Mouse (Mus musculus): Measurements from ENCODE around the gene Unc13a. TPM values are rescaled to one million over a fixed set of nuclear protein-coding genes. Genes with fewer than 3 reads are reported as not detected.

Unc13a gene
- total RNA-seq, 2 experiments from 2014 or later, result 267 to 296 TPM

DNA sequence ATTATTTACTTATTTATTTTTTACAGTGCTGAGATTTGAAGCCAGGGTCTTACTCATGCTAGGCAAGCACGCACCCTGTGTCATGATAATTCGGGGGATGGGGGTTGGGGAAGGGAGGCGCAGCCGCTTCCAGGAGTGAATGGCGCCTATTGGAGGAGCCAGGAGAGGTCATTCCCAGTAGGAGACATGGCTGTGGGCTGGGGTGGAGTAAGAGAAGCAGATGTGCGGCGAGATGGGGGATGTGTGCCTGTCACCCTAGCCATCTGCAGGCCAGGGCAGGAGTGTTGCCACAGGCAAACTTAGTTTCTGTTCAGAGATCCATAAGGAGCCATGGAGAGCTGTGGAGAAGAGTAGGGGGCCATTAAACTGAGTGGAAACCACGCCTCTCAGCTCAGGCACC lies 16.1 kb upstream of the Unc13a start:
- DNase-seq (ENCODE audit: low spot score in 2 of 2), result no peak

GRCm38 (mm10) chr8:71686143-71686734 lies 14.7 kb upstream of the Unc13a start:
- DNase-seq (ENCODE audit: low spot score in 2 of 2), result no peak

GRCm38 (mm10) chr8:71685573-71685972 lies 14.0 kb upstream of the Unc13a start:
- DNase-seq (ENCODE audit: low spot score in 2 of 2), result no peak

GRCm38 (mm10) chr8:71684701-71685100 lies 13.1 kb upstream of the Unc13a start:
- DNase-seq (ENCODE audit: low spot score in 2 of 2), result no peak

- DNase-seq (ENCODE audit: low spot score in 2 of 2), result no peak
Measured at GRCm38 (mm10) chr8:71682832-71683231, 11.3 kb upstream of the Unc13a start.

DNA sequence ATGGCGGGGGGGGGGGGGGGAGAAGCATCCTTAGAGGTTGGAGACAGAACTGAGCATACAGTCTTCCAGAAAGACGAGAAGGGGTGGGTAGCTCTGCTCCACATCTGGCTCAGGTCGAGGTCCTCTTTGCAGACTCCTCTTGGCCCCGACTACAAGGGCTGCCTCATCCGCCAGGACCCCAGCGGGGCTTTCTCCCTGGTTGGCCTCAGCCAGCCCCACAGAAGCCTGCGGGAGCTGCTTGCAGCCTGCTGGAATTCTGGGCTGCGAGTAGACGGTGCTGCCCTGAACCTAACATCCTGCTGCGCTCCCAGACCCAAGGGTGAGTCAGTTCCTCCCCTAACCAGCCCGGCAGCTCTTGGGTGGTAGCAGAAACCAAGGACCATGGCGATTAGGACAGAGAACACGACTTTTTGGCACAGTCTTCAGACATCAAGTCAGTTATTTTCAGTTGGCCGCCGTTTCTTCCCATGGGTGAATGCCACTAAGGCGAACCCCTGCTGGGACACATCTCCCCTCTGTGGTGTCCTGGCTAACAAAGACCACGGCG lies 9.9 kb upstream of the Unc13a start:
- no peak for DNase-seq (ENCODE audit: low spot score in 2 of 2)

- no peak for DNase-seq (ENCODE audit: low spot score in 2 of 2)
Measured at GRCm38 (mm10) chr8:71680471-71680870, 8.9 kb upstream of the Unc13a start.

GRCm38 (mm10) chr8:71679550-71680168 lies 8.1 kb upstream of the Unc13a start:
- no peak for DNase-seq (ENCODE audit: low spot score in 2 of 2)

GRCm38 (mm10) chr8:71679116-71679515 lies 7.6 kb upstream of the Unc13a start:
- DNase-seq (ENCODE audit: low spot score in 2 of 2), result no peak

DNA sequence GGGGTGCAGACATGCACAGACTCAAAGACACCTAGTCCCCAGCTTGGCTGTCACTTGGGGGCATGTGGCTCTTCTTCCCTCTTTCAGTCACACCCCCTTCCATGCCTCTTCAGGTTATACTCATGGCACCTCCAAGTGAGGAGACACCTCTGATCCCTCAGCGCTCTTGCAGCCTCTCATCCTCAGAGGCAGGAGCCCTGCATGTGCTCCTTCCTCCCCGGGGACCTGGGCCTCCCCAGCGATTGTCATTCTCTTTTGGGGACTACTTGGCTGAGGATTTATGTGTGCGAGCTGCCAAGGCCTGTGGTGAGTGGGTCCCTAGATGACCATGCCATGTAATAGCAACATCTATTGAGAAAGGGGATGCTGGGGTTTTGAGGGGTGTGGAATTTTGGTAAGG lies 6.7 kb upstream of the Unc13a start:
- DNase-seq (ENCODE audit: low spot score in 2 of 2), result no peak

DNA sequence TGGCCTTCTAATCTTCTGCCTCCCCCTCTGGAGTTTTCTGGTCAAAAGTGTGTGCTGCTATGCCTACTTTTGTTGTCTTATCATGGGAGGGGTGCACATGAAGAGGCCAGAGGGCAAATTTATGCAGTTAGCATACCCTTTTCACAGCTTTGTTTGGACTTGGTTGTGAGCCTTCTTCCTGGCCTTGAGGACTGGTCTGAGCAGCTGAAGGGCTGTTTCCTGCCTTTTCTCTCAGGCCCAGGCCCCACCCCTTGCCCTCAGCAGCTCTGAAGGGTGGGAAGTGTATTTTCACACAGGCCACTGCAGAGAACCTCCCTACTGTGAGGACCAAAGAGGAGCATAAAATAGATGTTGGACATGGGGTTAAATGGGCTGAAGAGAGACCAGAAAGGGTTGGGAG lies 6.0 kb upstream of the Unc13a start:
- no peak for DNase-seq (ENCODE audit: low spot score in 2 of 2)

GRCm38 (mm10) chr8:71676803-71677202 lies 5.2 kb upstream of the Unc13a start:
- no peak for DNase-seq (ENCODE audit: low spot score in 2 of 2)

DNA sequence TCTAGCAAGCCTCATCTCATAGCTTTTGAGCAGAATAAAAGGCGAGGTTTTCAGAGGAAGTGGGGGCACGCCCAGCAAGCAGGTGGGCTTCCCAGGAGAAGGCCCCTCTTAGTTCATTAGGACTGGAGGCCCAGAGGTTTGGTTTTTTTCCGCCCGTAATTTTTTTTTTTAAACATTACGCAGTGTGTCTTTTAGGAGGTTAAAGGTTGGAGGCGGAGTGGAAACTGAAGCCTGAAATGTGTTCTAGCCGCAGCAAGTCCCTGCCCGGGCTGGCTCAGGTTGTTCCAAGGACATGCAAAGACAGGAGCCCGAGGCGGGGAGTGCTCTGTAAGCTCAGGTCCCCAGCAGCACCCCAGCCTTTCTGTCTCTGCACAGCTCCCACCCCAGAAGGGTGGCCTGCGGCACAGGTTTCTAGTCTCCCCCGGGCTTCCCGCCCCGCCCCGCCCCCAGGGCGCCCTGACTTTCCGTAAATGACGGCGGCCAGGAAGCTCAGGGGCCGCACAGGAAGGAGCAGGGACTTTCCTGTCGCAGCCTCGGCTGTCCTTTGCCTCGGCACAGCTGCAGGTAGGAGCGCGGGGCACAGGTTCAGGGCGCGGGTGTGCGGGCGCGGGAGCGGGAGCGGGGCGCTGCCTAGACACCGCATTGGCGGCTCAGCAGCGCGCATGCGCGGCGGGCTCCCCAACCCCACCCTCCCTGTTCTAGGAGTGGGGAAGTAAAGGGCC lies 4.6 kb upstream of the Unc13a start, which contains the start of gene Jak3:
Jak3 (plus strand) TSS at position 277 of the 722 bp plus-strand sequence.
- DNase-seq (ENCODE audit: low spot score in 2 of 2), result peak; percentile 53 to 54

GRCm38 (mm10) chr8:71675456-71676019 lies 4.0 kb upstream of the Unc13a start:
- no peak for DNase-seq (ENCODE audit: low spot score in 2 of 2)

GRCm38 (mm10) chr8:71674071-71674470 lies 2.5 kb upstream of the Unc13a start:
- DNase-seq (ENCODE audit: low spot score in 2 of 2), result no peak

DNA sequence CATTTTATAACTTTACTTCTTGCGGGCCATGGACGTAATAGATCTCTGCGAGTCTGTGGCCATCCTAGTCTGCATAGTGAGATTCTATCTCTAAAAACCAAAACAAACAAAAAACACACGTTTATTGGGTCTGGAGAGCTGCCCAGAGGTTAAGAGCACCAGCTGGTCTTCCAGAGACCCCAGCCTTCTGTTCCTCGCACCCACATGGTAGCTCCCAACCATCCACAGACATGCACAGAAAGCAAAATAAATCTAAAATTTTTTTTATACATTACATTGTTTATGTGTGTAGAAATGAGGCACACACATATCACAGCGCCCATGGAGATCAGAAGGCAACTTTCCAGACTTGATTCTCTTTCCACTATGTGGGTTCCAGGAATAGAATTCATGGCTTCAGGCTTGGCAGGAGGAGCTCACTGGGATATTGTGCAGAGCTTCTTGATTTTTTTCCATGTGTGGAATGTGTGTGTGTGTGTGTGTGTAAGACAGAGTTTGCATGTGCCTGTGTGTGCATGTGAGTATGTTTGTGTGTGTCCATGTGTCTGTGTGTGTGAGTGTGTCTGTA lies 695 bp upstream of the Unc13a start:
- no peak for DNase-seq (ENCODE audit: low spot score in 2 of 2)

DNA sequence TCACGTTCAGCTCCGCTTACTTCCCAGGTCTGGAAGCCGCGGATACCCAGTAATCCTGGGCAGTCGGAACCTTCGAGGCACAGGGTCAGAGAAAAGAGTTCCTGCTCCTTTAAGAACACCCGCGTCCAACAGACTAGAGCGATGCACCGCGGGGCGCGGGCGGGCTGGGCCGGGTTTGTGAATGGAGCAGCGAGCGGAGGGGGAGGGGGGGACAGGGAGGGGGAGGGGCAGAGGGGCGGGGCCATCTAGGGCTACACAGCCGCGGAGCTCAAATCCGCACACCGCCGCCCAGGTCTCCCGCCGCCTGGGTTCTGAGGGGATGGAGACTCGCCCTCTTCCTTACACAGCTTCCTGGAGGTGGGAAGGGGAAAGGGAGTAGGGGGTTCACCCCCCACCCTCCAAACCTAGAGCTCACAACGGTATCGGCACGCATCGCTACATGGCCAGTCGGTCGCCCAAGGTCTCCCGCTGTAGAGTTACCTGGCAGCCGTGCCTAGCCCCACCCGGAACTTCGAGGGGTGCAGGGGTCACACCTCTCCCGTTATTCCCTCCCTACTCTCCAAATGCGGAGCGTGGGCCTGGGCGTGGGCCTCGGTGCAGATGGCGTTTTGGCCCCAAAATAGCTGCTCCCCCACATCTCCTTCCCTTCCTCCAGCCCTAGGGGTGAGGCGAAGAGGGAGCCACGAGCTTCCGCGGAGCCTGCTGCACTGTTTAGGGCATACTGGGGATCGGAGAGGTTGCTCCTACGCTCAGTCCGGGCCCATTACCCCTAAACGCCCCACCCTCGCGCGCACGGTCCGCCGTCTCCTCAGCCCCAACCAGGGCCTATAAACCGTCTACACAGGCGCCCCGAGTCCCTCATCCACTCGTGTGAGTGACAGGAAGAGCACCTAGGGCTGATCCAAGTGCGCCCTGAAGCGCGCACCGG lies 672 bp downstream of the Unc13a start:
- peak; percentile 70 to 81 for DNase-seq (ENCODE audit: low spot score in 2 of 2)

DNA sequence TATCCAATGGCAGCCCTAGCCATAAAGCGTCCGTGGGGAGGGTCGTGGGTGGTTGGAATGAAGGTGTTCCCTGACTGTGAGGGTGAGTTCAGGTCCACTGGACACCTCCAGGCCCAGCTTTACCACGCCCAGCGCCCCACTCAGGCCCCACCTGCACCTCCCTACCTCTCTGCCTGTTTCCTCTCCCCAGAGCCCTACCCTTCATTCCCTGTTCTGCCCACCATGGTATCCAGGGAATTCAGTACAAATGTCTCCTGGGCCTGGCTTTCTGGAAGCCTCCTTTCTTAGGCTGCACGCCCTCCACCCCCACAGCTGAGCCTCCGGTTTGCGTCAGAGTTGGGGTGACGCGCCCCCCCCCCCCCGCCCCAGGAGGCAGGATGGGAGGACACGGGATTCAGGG lies 1.4 kb downstream of the Unc13a start:
- DNase-seq (ENCODE audit: low spot score in 2 of 2), result peak in 1 of 2 experiments; percentile 45

DNA sequence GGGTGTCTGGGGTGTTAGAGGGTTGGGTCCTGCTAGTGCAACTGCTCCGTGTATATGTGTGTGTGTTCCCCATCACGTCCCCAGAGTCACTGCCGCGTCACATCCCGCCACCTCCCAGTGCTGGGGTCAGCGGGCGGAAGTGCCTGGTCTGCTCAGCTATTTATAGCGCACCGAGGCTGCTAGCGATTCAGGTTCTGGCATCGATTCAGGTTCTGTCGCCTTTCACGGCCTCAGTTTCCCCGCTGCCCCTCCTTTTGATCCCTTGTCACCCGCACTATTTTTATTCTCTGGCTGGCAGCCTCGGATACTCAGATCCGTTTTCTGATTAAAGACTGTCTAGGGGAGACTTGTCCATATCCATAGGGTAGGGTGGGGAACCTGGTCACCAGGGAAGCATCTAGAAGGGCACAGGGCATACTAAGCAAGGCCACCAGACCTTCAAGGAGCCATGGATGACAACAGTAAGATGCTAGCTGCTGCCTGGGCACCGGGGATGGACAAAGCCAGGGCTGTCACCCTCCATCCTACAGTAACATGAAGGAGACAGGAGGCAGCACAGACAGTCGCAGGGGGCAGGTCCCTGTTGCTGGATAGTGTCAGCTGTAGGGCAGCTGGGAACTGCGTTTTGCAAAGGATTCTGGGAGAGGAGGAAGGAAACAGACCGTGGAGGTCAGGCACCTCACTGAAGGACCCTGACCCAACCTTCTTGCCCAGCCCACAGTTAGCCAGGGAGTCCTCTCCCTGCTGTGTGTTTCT lies 3.2 kb downstream of the Unc13a start:
- DNase-seq (ENCODE audit: low spot score in 2 of 2), result peak; percentile 27 to 56

DNA sequence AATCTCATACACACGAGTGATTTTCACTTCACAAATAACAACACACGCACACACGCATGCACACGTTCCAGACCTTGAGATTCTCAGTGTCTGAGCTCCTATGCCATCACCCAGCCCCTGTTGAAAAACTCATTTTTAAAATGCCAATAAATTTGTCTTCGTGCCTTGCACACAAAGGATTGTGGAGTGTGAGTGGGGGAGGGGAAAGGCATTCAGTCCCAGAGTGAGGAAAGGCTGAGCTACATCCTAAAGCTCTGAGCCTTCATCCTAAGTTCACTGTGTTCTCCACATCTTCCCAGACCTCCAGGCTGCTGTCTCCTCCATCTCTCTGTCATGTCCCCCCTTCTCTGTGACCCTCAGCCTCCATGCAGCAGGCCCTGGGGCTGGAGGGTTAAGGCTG lies 4.3 kb downstream of the Unc13a start:
- no peak for DNase-seq (ENCODE audit: low spot score in 2 of 2)
